In the genomic region with DNA sequence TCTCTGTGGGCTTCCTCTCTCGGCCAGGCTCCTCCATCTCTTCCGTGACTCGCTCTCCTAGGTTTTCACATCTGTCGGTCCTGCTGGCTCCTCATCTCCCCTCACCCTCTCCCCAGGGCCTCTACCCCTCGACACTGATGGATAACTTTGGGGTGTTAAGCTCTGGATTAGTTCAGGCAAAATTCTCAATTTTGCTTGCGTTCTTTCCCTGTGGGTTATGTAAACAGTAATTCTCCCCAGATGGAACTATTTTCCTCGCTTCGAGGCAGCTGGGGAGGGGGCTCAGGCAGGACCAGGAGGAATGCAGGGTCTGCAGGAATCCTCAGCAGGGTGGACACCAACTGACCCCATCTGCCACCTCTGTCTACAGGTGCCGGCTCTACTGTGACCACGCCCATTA, we compare ENCODE assay signal across 25 mouse cellular contexts. TPM values are rescaled to one million over a fixed set of nuclear protein-coding genes. Genes with fewer than 3 reads are reported as not detected.
DNase-seq lines count a peak whose midpoint lies in the region; ATAC-seq and TF ChIP-seq lines count a peak whose summit lies in the region.
"Had no signal": no experiment of that assay in that cellular context is flagged by ENCODE, and none has a peak within 500 bp of the region (broad histone marks: within the 10 kb centered on the region; RNA-seq: fewer than 3 reads in every experiment).

No protein-coding gene starts in this region.

- no peak overlapping the region; the same call in 1 of the 2 replicates for H3K4me3 ChIP-seq in forebrain, embryonic 10.5 days
- H3K4me3 ChIP-seq in forebrain, embryonic 16.5 days (replicated peaks; ENCODE audit: low read length), result no peak overlapping the region
- no peak overlapping the region for H3K4me3 ChIP-seq in neural tube, embryonic 12.5 days
- H3K4me3 ChIP-seq in neural tube, embryonic 15.5 days (replicated peaks), result no peak overlapping the region
- no peak overlapping the region for H3K4me3 ChIP-seq in limb, embryonic 13.5 days
- no peak overlapping the region for H3K4me3 ChIP-seq in kidney, adult 2 months (ENCODE audit: insufficient read depth, low read depth, low read length)
- H3K4me3 ChIP-seq: erythroblast, embryonic 14.5 days; hindbrain, embryonic 12.5 days; liver, embryonic 13.5 days; lung, embryonic 15.5 days; midbrain, embryonic 13.5 days had no signal

- 58% methylated on average over 10 of the region's 10 CpGs for WGBS in forebrain, embryonic 10.5 days
- 71% methylated on average over 10 of the region's 10 CpGs for WGBS in forebrain, embryonic 16.5 days
- 56% methylated on average over 10 of the region's 10 CpGs for WGBS in neural tube, embryonic 12.5 days
- 67% methylated on average over 10 of the region's 10 CpGs for WGBS in neural tube, embryonic 15.5 days
- 27% methylated on average over 10 of the region's 10 CpGs for WGBS in limb, embryonic 13.5 days
- WGBS in kidney, adult 2 months, result 70% methylated on average over 10 of the region's 10 CpGs

- H3K36me3 ChIP-seq in forebrain, embryonic 10.5 days (replicated peaks), result no peaks in the 10 kb centered on the region
- no peaks in the 10 kb centered on the region for H3K36me3 ChIP-seq in forebrain, embryonic 16.5 days (ENCODE audit: control insufficient read depth, insufficient read depth)
- H3K36me3 ChIP-seq in neural tube, embryonic 12.5 days, result no peaks in the 10 kb centered on the region
- H3K36me3 ChIP-seq in neural tube, embryonic 15.5 days, result no peaks in the 10 kb centered on the region
- H3K36me3 ChIP-seq in limb, embryonic 13.5 days, result no peaks in the 10 kb centered on the region
- H3K36me3 ChIP-seq in kidney, adult 2 months (ENCODE audit: control insufficient read depth, insufficient read depth, low read length), result no peaks in the 10 kb centered on the region
- H3K36me3 ChIP-seq: hindbrain, embryonic 12.5 days; liver, embryonic 13.5 days; lung, embryonic 15.5 days; midbrain, embryonic 13.5 days had no signal

- no peaks in the 10 kb centered on the region for H3K9me3 ChIP-seq in forebrain, embryonic 10.5 days
- no peaks in the 10 kb centered on the region for H3K9me3 ChIP-seq in forebrain, embryonic 16.5 days (ENCODE audit: control insufficient read depth, low read length)
- no peaks in the 10 kb centered on the region for H3K9me3 ChIP-seq in neural tube, embryonic 12.5 days
- no peaks in the 10 kb centered on the region for H3K9me3 ChIP-seq in neural tube, embryonic 15.5 days (replicated peaks)
- H3K9me3 ChIP-seq in limb, embryonic 13.5 days, result no peaks in the 10 kb centered on the region
- H3K9me3 ChIP-seq: hindbrain, embryonic 12.5 days; liver, embryonic 13.5 days; lung, embryonic 15.5 days; midbrain, embryonic 13.5 days had no signal

- peaks cover 68% of the 10 kb centered on the region for H3K4me1 ChIP-seq in forebrain, embryonic 10.5 days
- peaks cover 7% of the 10 kb centered on the region for H3K4me1 ChIP-seq in forebrain, embryonic 16.5 days (replicated peaks; ENCODE audit: control insufficient read depth, insufficient read depth, low read length)
- H3K4me1 ChIP-seq in neural tube, embryonic 12.5 days, result peaks cover 19% of the 10 kb centered on the region
- H3K4me1 ChIP-seq in neural tube, embryonic 15.5 days, result peaks cover 12% of the 10 kb centered on the region
- peaks cover 25% of the 10 kb centered on the region for H3K4me1 ChIP-seq in limb, embryonic 13.5 days
- H3K4me1 ChIP-seq in kidney, adult 2 months (ENCODE audit: control insufficient read depth, insufficient read depth, low read length), result peaks cover 4% of the 10 kb centered on the region; the same call in 1 of the 2 replicates

- DNase-seq in forebrain, embryonic 10.5 days (ENCODE audit: extremely low spot score, low spot score), result no peak
- DNase-seq in left cerebral cortex, postnatal 25 days (ENCODE audit: low spot score in 2 of 2), result no peak
- DNase-seq in right cerebral cortex, postnatal 4 days, result no peak
- DNase-seq in kidney, adult 2 months, result no peak
- DNase-seq: adrenal gland, postnatal 14 days; cerebellum, adult 9-11 months; heart, postnatal 10 days; liver, embryonic 13.5 days; right cerebral cortex, postnatal 14 days; thymus, postnatal 36 days had no signal

- no peak for ATAC-seq in forebrain, embryonic 16.5 days
- ATAC-seq in neural tube, embryonic 12.5 days (ENCODE audit: low FRiP score, low read depth), result no peak
- ATAC-seq in neural tube, embryonic 15.5 days (ENCODE audit: low FRiP score), result no peak
- 0 out of 2 replicates have a peak, but pooled peaks have one; percentile 17 for ATAC-seq in limb, embryonic 13.5 days (ENCODE audit: low FRiP score, low read depth)
- ATAC-seq: CD4-positive, CD25-positive, alpha-beta regulatory T cell, adult 4 months; forebrain, embryonic 14.5 days; inflammation-experienced regulatory T-cells, adult 6 months; midbrain, embryonic 13.5 days; Patski had no signal

- TF ChIP-seq POLR2A in kidney, adult 2 months (IDR thresholded peaks at IDR 0.05; ENCODE audit: low read depth, low read length), result no peak

- no peak overlapping the region for H3K4me2 ChIP-seq in forebrain, embryonic 16.5 days (ENCODE audit: low read length)
- 0 out of 2 replicates have a peak overlapping the region, but pooled peaks have one; percentile 10 for H3K4me2 ChIP-seq in neural tube, embryonic 12.5 days (replicated peaks)
- H3K4me2 ChIP-seq in neural tube, embryonic 15.5 days, result no peak overlapping the region
- peak overlapping the region; percentile 11; the same call in 1 of the 2 replicates for H3K4me2 ChIP-seq in limb, embryonic 13.5 days (replicated peaks)
- H3K4me2 ChIP-seq: heart, embryonic 11.5 days; hindbrain, embryonic 12.5 days; liver, embryonic 13.5 days; lung, embryonic 15.5 days; midbrain, embryonic 13.5 days had no signal

- H3K27me3 ChIP-seq in forebrain, embryonic 10.5 days (ENCODE audit: poor library complexity, severe bottlenecking), result peaks cover 7% of the 10 kb centered on the region; the same call in 1 of the 2 replicates
- no peaks in the 10 kb centered on the region for H3K27me3 ChIP-seq in forebrain, embryonic 16.5 days (replicated peaks; ENCODE audit: control insufficient read depth, insufficient read depth, low read length)
- no peaks in the 10 kb centered on the region for H3K27me3 ChIP-seq in neural tube, embryonic 12.5 days (replicated peaks)
- H3K27me3 ChIP-seq in neural tube, embryonic 15.5 days (replicated peaks), result no peaks in the 10 kb centered on the region
- H3K27me3 ChIP-seq in limb, embryonic 13.5 days, result no peaks in the 10 kb centered on the region
- no peaks in the 10 kb centered on the region for H3K27me3 ChIP-seq in kidney, adult 2 months (replicated peaks; ENCODE audit: control insufficient read depth, insufficient read depth, low read length)
- H3K27me3 ChIP-seq: lung, embryonic 15.5 days; midbrain, embryonic 13.5 days; Patski had no signal

- peak overlapping the region; percentile 68 for H3K27ac ChIP-seq in forebrain, embryonic 10.5 days
- no peak overlapping the region for H3K27ac ChIP-seq in forebrain, embryonic 16.5 days (ENCODE audit: low read length)
- no peak overlapping the region for H3K27ac ChIP-seq in neural tube, embryonic 12.5 days
- no peak overlapping the region for H3K27ac ChIP-seq in neural tube, embryonic 15.5 days (replicated peaks)
- H3K27ac ChIP-seq in limb, embryonic 13.5 days, result peak overlapping the region; percentile 48; the same call in 1 of the 2 replicates
- H3K27ac ChIP-seq in kidney, adult 2 months (ENCODE audit: insufficient read depth, low read depth, low read length), result no peak overlapping the region
- H3K27ac ChIP-seq: hindbrain, embryonic 12.5 days; liver, embryonic 13.5 days; lung, embryonic 15.5 days; midbrain, embryonic 13.5 days had no signal

- H3K9ac ChIP-seq in forebrain, embryonic 16.5 days (replicated peaks; ENCODE audit: low read depth, low read length), result no peak overlapping the region
- H3K9ac ChIP-seq in neural tube, embryonic 12.5 days, result no peak overlapping the region
- no peak overlapping the region for H3K9ac ChIP-seq in neural tube, embryonic 15.5 days (replicated peaks)
- peak overlapping the region; percentile 6; the same call in 1 of the 2 replicates for H3K9ac ChIP-seq in limb, embryonic 13.5 days
- H3K9ac ChIP-seq: hindbrain, embryonic 12.5 days; liver, embryonic 13.5 days; lung, embryonic 15.5 days; midbrain, embryonic 13.5 days had no signal

- intact Hi-C loops in left cerebral cortex, postnatal 25 days (cut with DNase I), result no loop called here

- no peak for TF ChIP-seq CTCF in kidney, adult 2 months (conservative IDR thresholded peaks at IDR 0.05; ENCODE audit: insufficient read depth, insufficient read length, low read depth, low read length)

RNA-seq across cellular contexts. Expression of a gene that starts 2.0 kb away (rescaled TPM):
- 0.38 and 0.63 TPM in 2 replicates for polyA plus RNA-seq in forebrain, embryonic 10.5 days (2016; fragmentation: Nextera tagmentation; extraction: Ambion mirVana)
- 0.80 and 0.84 TPM in 2 replicates for polyA plus RNA-seq in forebrain, embryonic 16.5 days (2015; fragmentation: Nextera tagmentation; extraction: Ambion mirVana)
- 1.2 and 1.7 TPM in 2 replicates for polyA plus RNA-seq in neural tube, embryonic 12.5 days (2016; fragmentation: Nextera tagmentation; extraction: Ambion mirVana)
- 1.7 and 1.9 TPM in 2 replicates for polyA plus RNA-seq in neural tube, embryonic 15.5 days (2015; fragmentation: Nextera tagmentation; extraction: Ambion mirVana)
- polyA plus RNA-seq in limb, embryonic 13.5 days (2015; fragmentation: Nextera tagmentation; extraction: Ambion mirVana), result 0.23 and 0.24 TPM in 2 replicates
- total RNA-seq in left cerebral cortex, postnatal 25 days (2021), result 1 to 10 TPM; 3.4 to 3.5 TPM
- 0.09 TPM in 1 of 2 replicates, not detected in the other for polyA plus RNA-seq in kidney, adult 2 months (2012; rRNA removed)
- total RNA-seq: adrenal gland, postnatal 14 days had no signal
- polyA plus RNA-seq: CD4-positive, CD25-positive, alpha-beta regulatory T cell, adult 4 months; erythroblast, embryonic 14.5 days; heart, embryonic 11.5 days; inflammation-experienced regulatory T-cells, adult 6 months; liver, embryonic 13.5 days; neural tube, embryonic 14.5 days had no signal

RNA-seq across cellular contexts. Expression of a gene that starts 8.4 kb away (rescaled TPM):
- polyA plus RNA-seq in forebrain, embryonic 10.5 days (2016; fragmentation: Nextera tagmentation; extraction: Ambion mirVana), result 0.78 and 1.1 TPM in 2 replicates
- 0.10 and 0.25 TPM in 2 replicates for polyA plus RNA-seq in forebrain, embryonic 16.5 days (2015; fragmentation: Nextera tagmentation; extraction: Ambion mirVana)
- polyA plus RNA-seq in neural tube, embryonic 12.5 days (2016; fragmentation: Nextera tagmentation; extraction: Ambion mirVana), result 1.0 and 1.2 TPM in 2 replicates
- polyA plus RNA-seq in neural tube, embryonic 15.5 days (2015; fragmentation: Nextera tagmentation; extraction: Ambion mirVana), result 0.47 and 0.77 TPM in 2 replicates
- polyA plus RNA-seq in limb, embryonic 13.5 days (2015; fragmentation: Nextera tagmentation; extraction: Ambion mirVana), result 0.45 and 0.55 TPM in 2 replicates
- total RNA-seq in left cerebral cortex, postnatal 25 days (2021), result under 1 TPM; 0.37 to 0.48 TPM
- 0.22 and 0.23 TPM in 2 replicates for polyA plus RNA-seq in kidney, adult 2 months (2012; rRNA removed)
- polyA plus RNA-seq: erythroblast, embryonic 14.5 days; liver, embryonic 13.5 days had no signal

RNA-seq across cellular contexts. Expression of a gene that starts 13.8 kb away (rescaled TPM):
- 2.5 and 3.2 TPM in 2 replicates for polyA plus RNA-seq in forebrain, embryonic 10.5 days (2016; fragmentation: Nextera tagmentation; extraction: Ambion mirVana)
- polyA plus RNA-seq in forebrain, embryonic 16.5 days (2015; fragmentation: Nextera tagmentation; extraction: Ambion mirVana), result 40.1 and 64.4 TPM in 2 replicates
- polyA plus RNA-seq in neural tube, embryonic 12.5 days (2016; fragmentation: Nextera tagmentation; extraction: Ambion mirVana), result 35.5 and 36.6 TPM in 2 replicates
- polyA plus RNA-seq in neural tube, embryonic 15.5 days (2015; fragmentation: Nextera tagmentation; extraction: Ambion mirVana), result 57.0 and 71.4 TPM in 2 replicates
- polyA plus RNA-seq in limb, embryonic 13.5 days (2015; fragmentation: Nextera tagmentation; extraction: Ambion mirVana), result 12.2 and 12.5 TPM in 2 replicates
- 100 to 1,000 TPM; 184 to 223 TPM for total RNA-seq in left cerebral cortex, postnatal 25 days (2021)
- 8.1 and 8.3 TPM in 2 replicates for polyA plus RNA-seq in kidney, adult 2 months (2012; rRNA removed)
- polyA plus RNA-seq: erythroblast, embryonic 14.5 days had no signal

RNA-seq across cellular contexts. Expression of a gene that starts 19.1 kb away (rescaled TPM):
- 2.6 and 2.7 TPM in 2 replicates for polyA plus RNA-seq in forebrain, embryonic 10.5 days (2016; fragmentation: Nextera tagmentation; extraction: Ambion mirVana)
- 4.1 and 4.3 TPM in 2 replicates for polyA plus RNA-seq in forebrain, embryonic 16.5 days (2015; fragmentation: Nextera tagmentation; extraction: Ambion mirVana)
- polyA plus RNA-seq in neural tube, embryonic 12.5 days (2016; fragmentation: Nextera tagmentation; extraction: Ambion mirVana), result 4.1 TPM in 2 replicates
- 3.3 and 3.9 TPM in 2 replicates for polyA plus RNA-seq in neural tube, embryonic 15.5 days (2015; fragmentation: Nextera tagmentation; extraction: Ambion mirVana)
- 4.5 and 6.2 TPM in 2 replicates for polyA plus RNA-seq in limb, embryonic 13.5 days (2015; fragmentation: Nextera tagmentation; extraction: Ambion mirVana)
- 100 to 1,000 TPM in 1 of 2 experiments, 10 to 100 TPM in 1; 66.2 to 147 TPM for total RNA-seq in left cerebral cortex, postnatal 25 days (2021)
- polyA plus RNA-seq in kidney, adult 2 months (2012; rRNA removed), result 106 and 116 TPM in 2 replicates

RNA-seq across cellular contexts. Expression of a gene that starts 19.6 kb away (rescaled TPM):
- polyA plus RNA-seq in forebrain, embryonic 10.5 days (2016; fragmentation: Nextera tagmentation; extraction: Ambion mirVana), result 0.12 TPM in 2 replicates
- polyA plus RNA-seq in forebrain, embryonic 16.5 days (2015; fragmentation: Nextera tagmentation; extraction: Ambion mirVana), result 0.10 and 0.21 TPM in 2 replicates
- 0.17 and 0.20 TPM in 2 replicates for polyA plus RNA-seq in neural tube, embryonic 12.5 days (2016; fragmentation: Nextera tagmentation; extraction: Ambion mirVana)
- 0.36 and 2.5 TPM in 2 replicates for polyA plus RNA-seq in neural tube, embryonic 15.5 days (2015; fragmentation: Nextera tagmentation; extraction: Ambion mirVana)
- 0.47 and 0.74 TPM in 2 replicates for polyA plus RNA-seq in limb, embryonic 13.5 days (2015; fragmentation: Nextera tagmentation; extraction: Ambion mirVana)
- under 1 TPM in 1 of 2 experiments, not detected in 1; 0.21 TPM for total RNA-seq in left cerebral cortex, postnatal 25 days (2021)
- not detected in 2 replicates for polyA plus RNA-seq in kidney, adult 2 months (2012; rRNA removed)
- total RNA-seq: adrenal gland, postnatal 14 days; gastrocnemius, postnatal 4 days had no signal
- polyA plus RNA-seq: CD4-positive, CD25-positive, alpha-beta regulatory T cell, adult 4 months; inflammation-experienced regulatory T-cells, adult 6 months had no signal

Comparison
In these comparisons a context has a peak if more than half of its experiments do, and no peak if none do; other contexts are left out.
1. H3K27ac ChIP-seq: peak in forebrain, embryonic 10.5 days (single experiment) and limb, embryonic 13.5 days (single experiment); none in forebrain, embryonic 16.5 days (single experiment), neural tube, embryonic 12.5 days (single experiment), neural tube, embryonic 15.5 days (single experiment) and kidney, adult 2 months (single experiment).
2. H3K4me2 ChIP-seq: peak in neural tube, embryonic 12.5 days (single experiment) and limb, embryonic 13.5 days (single experiment); none in forebrain, embryonic 16.5 days (single experiment) and neural tube, embryonic 15.5 days (single experiment).